Mouse (Mus musculus) lung, embryonic 16.5 days (tissue): ENCODE results near the gene Trip4. TPM values are rescaled to one million over a fixed set of nuclear protein-coding genes. Genes with fewer than 3 reads are reported as not detected.
A peak's percentile ranks its signal among the peaks of the same experiment; 100 is the strongest.

Source experiments
- ATAC-seq: fragments of 200-750 bp; cut with Nextera tagmentation; 2 replicates; pipeline ENCODE4 v1.8.0; 2017; ENCODE audit warnings: low read depth, mild to moderate bottlenecking, moderate library complexity
- H3K27ac ChIP-seq: fragments of 300-500 bp; sonication (generic); 2 replicates; pipeline ENCODE4 v1.5.1; 2014; ENCODE audit warnings: mild to moderate bottlenecking, control low read depth, low read length
- H3K27me3 ChIP-seq: fragments of 300-500 bp; sonication (generic); 2 replicates; pipeline ENCODE4 v1.6.1; 2014; ENCODE audit warnings: low read depth, low read length, mixed read lengths; ENCODE audit not compliant: control insufficient read depth, insufficient read depth
- H3K36me3 ChIP-seq: fragments of 300-500 bp; sonication (generic); 2 replicates; pipeline ENCODE4 v1.6.1; 2014; ENCODE audit warnings: low read length; ENCODE audit not compliant: control insufficient read depth, insufficient read depth
- H3K4me1 ChIP-seq: fragments of 300-500 bp; sonication (generic); replicated peaks from 2 replicates; pipeline ENCODE4 v1.6.1; 2014; ENCODE audit warnings: low read length, mixed read lengths; ENCODE audit not compliant: control insufficient read depth, insufficient read depth
- H3K4me2 ChIP-seq: fragments of 300-500 bp; sonication (generic); 2 replicates; pipeline ENCODE4 v1.6.1; 2014; ENCODE audit warnings: low read depth, low read length, control low read depth
- H3K4me3 ChIP-seq: fragments of 300-500 bp; sonication (generic); 2 replicates; pipeline ENCODE4 v1.5.1; 2014; ENCODE audit warnings: mild to moderate bottlenecking, low read length, control low read depth
- H3K9ac ChIP-seq: fragments of 300-500 bp; sonication (generic); 2 replicates; pipeline ENCODE4 v1.6.1; 2014; ENCODE audit warnings: low read length, control low read depth
- H3K9me3 ChIP-seq: fragments of 300-500 bp; sonication (generic); 2 replicates; pipeline ENCODE4 v1.6.1; 2016; ENCODE audit warnings: low read length; ENCODE audit not compliant: control insufficient read depth
- WGBS: fragments of 180-500 bp; shearing (Covaris S2); extraction: QIAGEN DNeasy Blood & Tissue Kit; methylation state at CpG from one replicate; pipeline ENCODE4 v1.1.7; 2014; 5-methylcytosine and 5-hydroxymethylcytosine counted together
- polyA plus RNA-seq: library from polyadenylated mRNA; unstranded; fragments of >200 nt; fragmentation: Nextera tagmentation; extraction: Ambion mirVana; gene quantifications from 2 replicates; pipeline ENCODE4 v1.2.1, GENCODE M21; 2015

Trip4 gene
- polyA plus RNA-seq, 1 experiment from 2014 or later = 33.1 TPM

GRCm38 (mm10) chr9:65844421-65845165 is 64.0 kb downstream of the Trip4 start:
- peak; percentile 73 for ATAC-seq
- Histone ChIP-seq H3K27me3 (no peaks in the 10 kb centered on the region), H3K4me1 (peaks cover 10% of the 10 kb centered on the region; the same call in 1 of the 2 replicates), H3K4me3 (no peak overlapping the region), H3K9me3 (no peaks in the 10 kb centered on the region), H3K36me3 (peaks cover 2% of the 10 kb centered on the region; the same call in 1 of the 2 replicates), H3K4me2 (no peak overlapping the region), H3K27ac (peak overlapping the region; percentile 60), H3K9ac (no peak overlapping the region)
- 63% methylated on average over 7 of the region's 7 CpGs for WGBS

GRCm38 (mm10) chr9:65839841-65840240 is 68.8 kb downstream of the Trip4 start:
- no peak for ATAC-seq
- WGBS = 91% methylated on average over 1 of the region's 1 CpGs
- Histone ChIP-seq H3K4me2 (no peak overlapping the region), H3K4me3 (no peak overlapping the region), H3K27me3 (no peaks in the 10 kb centered on the region), H3K36me3 (peaks cover 2% of the 10 kb centered on the region; the same call in 1 of the 2 replicates), H3K9ac (no peak overlapping the region), H3K4me1 (peaks cover 5% of the 10 kb centered on the region; the same call in 1 of the 2 replicates), H3K27ac (no peak overlapping the region), H3K9me3 (no peaks in the 10 kb centered on the region)

GRCm38 (mm10) chr9:65836916-65837315 is 71.7 kb downstream of the Trip4 start:
- no peak overlapping the region for H3K4me3 ChIP-seq
- ATAC-seq = no peak
- H3K36me3 ChIP-seq = peaks cover 2% of the 10 kb centered on the region; the same call in 1 of the 2 replicates

GRCm38 (mm10) chr9:65834628-65835354 is 73.8 kb downstream of the Trip4 start:
- H3K4me1 ChIP-seq = peaks cover 6% of the 10 kb centered on the region
- no peaks in the 10 kb centered on the region; the same call in 1 of the 2 replicates for H3K36me3 ChIP-seq
- H3K27me3 ChIP-seq = no peaks in the 10 kb centered on the region
- H3K4me3 ChIP-seq = no peak overlapping the region
- no peaks in the 10 kb centered on the region for H3K9me3 ChIP-seq
- no peak overlapping the region for H3K27ac ChIP-seq
- no peak overlapping the region for H3K4me2 ChIP-seq
- H3K9ac ChIP-seq = no peak overlapping the region
- WGBS = 77% methylated on average over 10 of the region's 10 CpGs
- ATAC-seq = no peak

More at GRCm38 (mm10) chr9:65836916-65837315, 71.7 kb downstream of the Trip4 start:
- H3K4me2 ChIP-seq = no peak overlapping the region
- no peak overlapping the region for H3K27ac ChIP-seq
- H3K4me1 ChIP-seq = peaks cover 3% of the 10 kb centered on the region; the same call in 1 of the 2 replicates
- no peaks in the 10 kb centered on the region for H3K27me3 ChIP-seq
- H3K9ac ChIP-seq = no peak overlapping the region
- H3K9me3 ChIP-seq = no peaks in the 10 kb centered on the region

GRCm38 (mm10) chr9:65833640-65834039 is 75.0 kb downstream of the Trip4 start:
- no peak overlapping the region for H3K4me2 ChIP-seq
- ATAC-seq = no peak

GRCm38 (mm10) chr9:65833230-65833629 is 75.4 kb downstream of the Trip4 start:
- Histone ChIP-seq H3K27ac (no peak overlapping the region), H3K9ac (no peak overlapping the region), H3K4me3 (no peak overlapping the region), H3K9me3 (no peaks in the 10 kb centered on the region), H3K36me3 (no peaks in the 10 kb centered on the region; the same call in 1 of the 2 replicates), H3K4me2 (no peak overlapping the region), H3K27me3 (no peaks in the 10 kb centered on the region), H3K4me1 (peaks cover 11% of the 10 kb centered on the region)
- no peak for ATAC-seq
- WGBS = 86% methylated on average over 2 of the region's 2 CpGs

More at GRCm38 (mm10) chr9:65833640-65834039, 75.0 kb downstream of the Trip4 start:
- H3K27ac ChIP-seq = no peak overlapping the region
- no peaks in the 10 kb centered on the region for H3K9me3 ChIP-seq
- no peaks in the 10 kb centered on the region; the same call in 1 of the 2 replicates for H3K36me3 ChIP-seq
- H3K4me3 ChIP-seq = no peak overlapping the region
- no peaks in the 10 kb centered on the region for H3K27me3 ChIP-seq
- H3K9ac ChIP-seq = no peak overlapping the region
- H3K4me1 ChIP-seq = peaks cover 7% of the 10 kb centered on the region

GRCm38 (mm10) chr9:65832041-65832440 is 76.6 kb downstream of the Trip4 start:
- no peak for ATAC-seq
- peak overlapping the region; percentile 66 for H3K27ac ChIP-seq

GRCm38 (mm10) chr9:65831164-65831563 is 77.4 kb downstream of the Trip4 start:
- Histone ChIP-seq H3K9me3 (no peaks in the 10 kb centered on the region), H3K27ac (0 out of 2 replicates have a peak overlapping the region, but pooled peaks have one; percentile 27), H3K4me2 (no peak overlapping the region), H3K4me3 (no peak overlapping the region), H3K4me1 (peaks cover 16% of the 10 kb centered on the region), H3K27me3 (no peaks in the 10 kb centered on the region), H3K36me3 (no peaks in the 10 kb centered on the region; the same call in 1 of the 2 replicates), H3K9ac (no peak overlapping the region)
- 56% methylated on average over 4 of the region's 4 CpGs for WGBS
- no peak for ATAC-seq

More at GRCm38 (mm10) chr9:65832041-65832440, 76.6 kb downstream of the Trip4 start:
- no peaks in the 10 kb centered on the region for H3K9me3 ChIP-seq
- peaks cover 13% of the 10 kb centered on the region for H3K4me1 ChIP-seq
- no peak overlapping the region for H3K4me3 ChIP-seq
- no peak overlapping the region for H3K9ac ChIP-seq
- WGBS = 50% methylated on average over 2 of the region's 2 CpGs
- no peak overlapping the region for H3K4me2 ChIP-seq
- H3K27me3 ChIP-seq = no peaks in the 10 kb centered on the region
- H3K36me3 ChIP-seq = no peaks in the 10 kb centered on the region; the same call in 1 of the 2 replicates

- H3K4me3 ChIP-seq = no peak overlapping the region
- H3K9me3 ChIP-seq = no peaks in the 10 kb centered on the region
- H3K4me2 ChIP-seq = no peak overlapping the region
- 78% methylated on average over 4 of the region's 4 CpGs for WGBS
- H3K4me1 ChIP-seq = peaks cover 23% of the 10 kb centered on the region
- no peak for ATAC-seq
- H3K36me3 ChIP-seq = no peaks in the 10 kb centered on the region
- no peaks in the 10 kb centered on the region for H3K27me3 ChIP-seq
- no peak overlapping the region for H3K27ac ChIP-seq
- H3K9ac ChIP-seq = no peak overlapping the region
Observed at GRCm38 (mm10) chr9:65830255-65830654, 78.3 kb downstream of the Trip4 start.
